Mouse (Mus musculus): ENCODE results near the gene Tshz2. TPM values are rescaled to one million over a fixed set of nuclear protein-coding genes. Genes with fewer than 3 reads are reported as not detected.

Gene Tshz2
- polyA plus RNA-seq, 1 experiment = 42.6 TPM

- DNase-seq (ENCODE audit: low read depth) = no peak
- TF ChIP-seq POLR2A (IDR thresholded peaks at IDR 0.05; ENCODE audit: borderline replicate concordance, extremely low read depth, insufficient read depth, insufficient read length, poor library complexity, severe bottlenecking) (no peak), CTCF (IDR thresholded peaks at IDR 0.05; ENCODE audit: borderline replicate concordance, extremely low read depth, insufficient read depth, insufficient read length) (no peak)
Measured at GRCm38 (mm10) chr2:169887921-169888320, 255.1 kb downstream of the Tshz2 start.

- peak; percentile 68 for DNase-seq (ENCODE audit: low read depth)
- TF ChIP-seq POLR2A (IDR thresholded peaks at IDR 0.05; ENCODE audit: borderline replicate concordance, extremely low read depth, insufficient read depth, insufficient read length, poor library complexity, severe bottlenecking) (no peak), CTCF (IDR thresholded peaks at IDR 0.05; ENCODE audit: borderline replicate concordance, extremely low read depth, insufficient read depth, insufficient read length) (no peak)
Measured at GRCm38 (mm10) chr2:169892441-169893038, 259.7 kb downstream of the Tshz2 start.

- TF ChIP-seq POLR2A (IDR thresholded peaks at IDR 0.05; ENCODE audit: borderline replicate concordance, extremely low read depth, insufficient read depth, insufficient read length, poor library complexity, severe bottlenecking) (no peak), CTCF (IDR thresholded peaks at IDR 0.05; ENCODE audit: borderline replicate concordance, extremely low read depth, insufficient read depth, insufficient read length) (no peak)
- DNase-seq (ENCODE audit: low read depth) = peak; percentile 70
Measured at GRCm38 (mm10) chr2:169902896-169903295, 270.1 kb downstream of the Tshz2 start.

DNA sequence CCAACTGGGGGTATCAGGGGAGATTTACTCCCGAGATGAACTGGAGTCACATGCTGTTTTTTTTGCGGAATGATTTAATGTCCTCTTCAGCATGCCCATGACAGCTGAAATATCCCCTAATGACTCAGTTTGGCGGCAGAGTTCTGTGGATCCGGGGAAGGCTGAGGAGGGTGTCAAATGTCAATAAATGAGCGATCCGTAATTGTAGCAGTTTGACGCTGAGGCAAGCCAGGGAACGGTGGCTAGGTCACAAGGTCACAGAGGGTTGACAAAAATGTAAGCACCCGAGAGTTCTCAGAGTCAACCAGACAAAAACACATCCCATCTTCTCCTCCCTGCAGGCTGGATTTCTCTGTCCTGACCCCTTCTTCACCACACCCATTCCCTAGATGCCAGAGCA is 273.6 kb downstream of the Tshz2 start:
- no peak for TF ChIP-seq POLR2A (IDR thresholded peaks at IDR 0.05; ENCODE audit: borderline replicate concordance, extremely low read depth, insufficient read depth, insufficient read length, poor library complexity, severe bottlenecking)
- TF ChIP-seq CTCF (IDR thresholded peaks at IDR 0.05; ENCODE audit: borderline replicate concordance, extremely low read depth, insufficient read depth, insufficient read length) = no peak
- no peak for DNase-seq (ENCODE audit: low read depth)

DNA sequence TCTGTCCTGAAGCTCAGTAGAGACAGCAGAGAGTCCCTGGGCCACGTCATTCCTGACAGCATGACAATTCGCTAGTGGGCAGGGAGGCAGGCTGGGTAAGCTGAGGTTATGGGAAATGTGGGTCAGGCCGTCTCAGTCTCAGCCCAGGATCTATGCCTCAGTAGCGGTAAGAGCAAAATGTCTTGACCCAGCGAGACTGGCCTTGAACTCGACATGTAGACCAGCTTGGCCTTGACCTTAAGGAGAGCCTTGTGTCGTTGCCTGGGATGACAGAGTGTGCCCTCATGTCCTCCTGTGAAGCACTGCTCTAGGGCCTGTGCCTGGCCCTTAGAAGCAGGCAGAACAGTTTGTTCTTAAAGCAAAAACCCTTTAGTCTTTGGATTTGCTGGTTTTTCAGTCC is 275.2 kb downstream of the Tshz2 start:
- no peak for DNase-seq (ENCODE audit: low read depth)
- TF ChIP-seq CTCF (IDR thresholded peaks at IDR 0.05; ENCODE audit: borderline replicate concordance, extremely low read depth, insufficient read depth, insufficient read length) (no peak), POLR2A (IDR thresholded peaks at IDR 0.05; ENCODE audit: borderline replicate concordance, extremely low read depth, insufficient read depth, insufficient read length, poor library complexity, severe bottlenecking) (no peak)

- DNase-seq (ENCODE audit: low read depth) = no peak
- TF ChIP-seq CTCF (IDR thresholded peaks at IDR 0.05; ENCODE audit: borderline replicate concordance, extremely low read depth, insufficient read depth, insufficient read length) = no peak
- no peak for TF ChIP-seq POLR2A (IDR thresholded peaks at IDR 0.05; ENCODE audit: borderline replicate concordance, extremely low read depth, insufficient read depth, insufficient read length, poor library complexity, severe bottlenecking)
Measured at GRCm38 (mm10) chr2:169910606-169911005, 277.8 kb downstream of the Tshz2 start.

DNA sequence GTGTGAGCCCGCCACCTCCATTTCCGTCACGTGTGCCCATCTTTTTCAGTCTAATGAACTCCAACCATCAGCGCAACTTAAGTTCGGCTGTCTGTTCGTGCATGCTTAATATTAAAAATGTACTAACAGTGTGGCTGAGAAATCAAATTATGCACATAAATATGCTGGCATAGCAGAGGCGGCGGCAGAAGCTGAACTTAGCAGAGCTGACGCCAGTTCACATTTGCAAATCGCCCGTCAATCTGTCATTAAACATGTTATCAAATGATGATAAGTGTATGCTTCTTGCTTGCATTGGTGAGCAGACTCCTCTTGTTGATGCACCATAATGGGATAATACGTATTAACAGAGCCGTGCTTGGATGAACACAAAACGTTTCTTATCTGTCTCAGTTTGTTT is 280.0 kb downstream of the Tshz2 start:
- TF ChIP-seq POLR2A (IDR thresholded peaks at IDR 0.05; ENCODE audit: borderline replicate concordance, extremely low read depth, insufficient read depth, insufficient read length, poor library complexity, severe bottlenecking) (no peak), CTCF (IDR thresholded peaks at IDR 0.05; ENCODE audit: borderline replicate concordance, extremely low read depth, insufficient read depth, insufficient read length) (no peak)
- peak; percentile 82 for DNase-seq (ENCODE audit: low read depth)

DNA sequence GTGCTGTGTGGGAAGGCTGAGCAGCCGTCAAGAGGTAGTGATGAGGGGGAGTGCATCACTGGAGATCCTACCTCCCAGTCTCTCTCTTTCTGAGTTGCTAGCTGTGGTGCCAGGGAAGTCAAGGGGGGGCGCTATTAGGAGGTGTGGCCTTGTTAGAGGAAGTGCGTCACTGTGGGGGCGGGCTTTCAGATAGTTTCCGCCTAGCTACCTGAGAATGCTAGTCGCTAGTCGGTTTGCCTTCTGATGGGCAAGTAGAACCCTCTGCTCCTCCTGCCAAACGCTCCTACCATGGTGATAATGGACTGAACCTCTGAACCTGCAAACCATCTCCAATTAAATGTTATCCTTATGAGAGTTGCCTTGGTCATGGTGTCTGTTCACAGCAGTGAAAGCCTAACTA is 282.1 kb downstream of the Tshz2 start:
- TF ChIP-seq POLR2A (IDR thresholded peaks at IDR 0.05; ENCODE audit: borderline replicate concordance, extremely low read depth, insufficient read depth, insufficient read length, poor library complexity, severe bottlenecking) (no peak), CTCF (IDR thresholded peaks at IDR 0.05; ENCODE audit: borderline replicate concordance, extremely low read depth, insufficient read depth, insufficient read length) (no peak)
- DNase-seq (ENCODE audit: low read depth) = no peak

- TF ChIP-seq POLR2A (IDR thresholded peaks at IDR 0.05; ENCODE audit: borderline replicate concordance, extremely low read depth, insufficient read depth, insufficient read length, poor library complexity, severe bottlenecking) = no peak
- no peak for TF ChIP-seq CTCF (IDR thresholded peaks at IDR 0.05; ENCODE audit: borderline replicate concordance, extremely low read depth, insufficient read depth, insufficient read length)
- no peak for DNase-seq (ENCODE audit: low read depth)
Measured at GRCm38 (mm10) chr2:169915326-169915725, 282.5 kb downstream of the Tshz2 start.

DNA sequence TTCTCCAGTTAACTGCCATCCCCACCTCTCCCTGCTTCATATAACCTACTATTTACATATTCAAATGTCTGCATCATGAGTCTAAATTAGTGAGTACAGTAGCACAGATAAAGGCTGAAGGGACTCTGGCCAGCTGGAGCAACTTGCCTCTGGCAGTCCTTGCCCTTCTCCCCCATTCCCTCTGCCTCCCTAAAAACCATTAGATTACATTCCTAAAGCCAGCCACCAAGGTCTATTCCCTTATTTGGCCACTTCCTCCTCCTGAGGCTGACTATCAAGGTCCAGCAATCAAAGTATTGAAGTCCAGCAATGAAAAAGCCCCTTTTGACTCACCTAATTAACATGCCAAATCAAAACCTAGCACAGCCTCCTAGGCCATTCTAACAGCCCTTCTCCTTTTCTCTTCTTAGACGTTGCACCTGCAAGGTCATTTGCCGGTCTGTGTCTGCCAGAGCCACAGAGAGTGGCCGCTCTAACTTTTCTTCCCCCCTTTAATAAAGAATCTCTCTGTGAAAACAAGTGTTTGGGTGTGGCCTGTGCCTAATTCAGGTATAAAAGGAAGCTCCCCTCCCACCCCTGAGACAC is 286.4 kb downstream of the Tshz2 start:
- TF ChIP-seq POLR2A (IDR thresholded peaks at IDR 0.05; ENCODE audit: borderline replicate concordance, extremely low read depth, insufficient read depth, insufficient read length, poor library complexity, severe bottlenecking) (no peak), CTCF (IDR thresholded peaks at IDR 0.05; ENCODE audit: borderline replicate concordance, extremely low read depth, insufficient read depth, insufficient read length) (no peak)
- DNase-seq (ENCODE audit: low read depth) = no peak

GRCm38 (mm10) chr2:169924177-169924810 is 291.5 kb downstream of the Tshz2 start:
- DNase-seq (ENCODE audit: low read depth) = no peak
- TF ChIP-seq POLR2A (IDR thresholded peaks at IDR 0.05; ENCODE audit: borderline replicate concordance, extremely low read depth, insufficient read depth, insufficient read length, poor library complexity, severe bottlenecking) = no peak
- TF ChIP-seq CTCF (IDR thresholded peaks at IDR 0.05; ENCODE audit: borderline replicate concordance, extremely low read depth, insufficient read depth, insufficient read length) = no peak

- no peak for TF ChIP-seq CTCF (IDR thresholded peaks at IDR 0.05; ENCODE audit: borderline replicate concordance, extremely low read depth, insufficient read depth, insufficient read length)
- no peak for TF ChIP-seq POLR2A (IDR thresholded peaks at IDR 0.05; ENCODE audit: borderline replicate concordance, extremely low read depth, insufficient read depth, insufficient read length, poor library complexity, severe bottlenecking)
- DNase-seq (ENCODE audit: low read depth) = peak; percentile 51
Measured at GRCm38 (mm10) chr2:169925466-169925865, 292.7 kb downstream of the Tshz2 start.
